Mouse (Mus musculus) frontal cortex, postnatal 10 days (tissue): ENCODE results near the gene Trpv2.
"Not testable (repeated sequence)": the region's sequence is repeated elsewhere in the genome, so short reads cannot be mapped to it uniquely, and the experiment has no call there.

Experiments used
- DNase-seq, 2 experiments: peaks; one replicate each; pipeline ENCODE4 v3.0.0; 2022; ENCODE audit warnings: low spot score in 2 of 2, mixed read lengths in 1 of 2

Gene Trpv2

DNA sequence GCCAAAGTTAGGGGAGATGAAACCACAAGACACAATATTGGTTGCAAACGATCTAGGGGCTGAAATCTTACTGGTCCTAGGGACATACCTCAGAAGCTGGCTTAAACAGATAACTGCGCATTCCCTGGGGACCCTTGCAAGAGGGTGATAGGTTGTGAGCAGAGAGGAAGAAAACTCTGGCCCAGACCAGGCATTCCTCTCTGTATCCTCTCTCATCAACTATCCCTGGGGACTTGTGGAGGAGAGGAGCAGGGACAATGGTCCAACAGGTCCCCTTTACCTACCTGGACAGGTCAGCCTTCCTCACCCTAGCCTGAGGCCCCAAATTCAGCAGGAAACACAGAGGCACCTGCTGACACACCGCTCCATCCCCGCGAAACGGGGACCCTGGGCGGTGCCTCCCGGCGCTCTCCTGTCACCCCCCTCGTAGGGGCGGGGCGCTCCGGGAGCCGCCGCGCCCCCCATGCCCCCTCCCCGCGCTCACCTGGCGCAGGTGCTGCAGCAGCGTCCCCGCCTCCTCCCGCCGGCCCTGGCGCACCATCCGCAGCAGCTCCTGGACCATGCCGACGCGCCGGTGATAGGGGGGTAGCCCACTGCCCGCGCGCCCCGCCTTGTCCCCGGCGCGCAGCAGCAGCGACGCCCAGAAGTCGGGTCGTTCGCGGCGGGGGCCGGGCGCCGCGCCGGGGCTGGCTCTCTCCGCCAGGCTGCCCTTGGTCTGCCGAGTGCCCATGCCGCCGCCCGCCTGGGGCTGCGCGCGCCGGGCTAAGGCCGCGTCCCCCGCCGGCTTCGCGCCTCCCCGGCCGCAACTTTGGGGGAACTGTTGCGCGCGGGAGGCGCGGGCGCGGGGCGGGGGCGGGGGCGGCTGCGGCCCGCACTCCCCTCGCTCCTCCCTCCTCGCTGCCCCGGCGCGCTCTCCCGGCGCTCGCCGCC lies 73.6 kb downstream of the Trpv2 start, which contains the start of gene Lrrc75a:
Lrrc75a (minus strand) TSS at position 863 of the 930 bp plus-strand sequence.
- no peak for DNase-seq

GRCm38 (mm10) chr11:62648591-62649391 lies 74.5 kb downstream of the Trpv2 start, which contains the start of gene Mmgt2:
TSS of gene Mmgt2 (plus strand) at chr11:62648664.
- peak; percentile 72 to 88 for DNase-seq

DNA sequence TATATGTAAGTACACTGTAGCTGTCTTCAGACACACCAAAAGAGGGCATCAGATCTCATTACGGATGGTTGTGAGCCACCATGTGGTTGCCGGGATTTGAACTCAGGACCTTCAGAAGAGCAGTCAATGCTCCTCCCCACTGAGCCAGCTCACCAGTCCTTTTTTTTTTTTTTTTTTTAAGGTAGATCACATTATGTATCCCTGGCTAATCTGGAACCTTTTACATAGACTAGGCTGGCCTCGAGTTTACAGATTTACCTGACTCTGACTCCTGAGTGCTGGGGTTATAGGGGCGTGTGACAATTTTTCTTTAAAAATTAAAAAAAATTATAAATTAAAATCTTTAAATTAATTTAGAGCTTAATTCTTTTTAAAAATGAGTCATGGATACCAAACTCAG lies 75.5 kb downstream of the Trpv2 start:
- DNase-seq, result not testable (repeated sequence)
